Mouse (Mus musculus): ENCODE data around the gene Cryaa. TPM values are rescaled to one million over a fixed set of nuclear protein-coding genes. Genes with fewer than 3 reads are reported as not detected.

The Cryaa gene
- polyA plus RNA-seq, 1 experiment, result not detected

DNA sequence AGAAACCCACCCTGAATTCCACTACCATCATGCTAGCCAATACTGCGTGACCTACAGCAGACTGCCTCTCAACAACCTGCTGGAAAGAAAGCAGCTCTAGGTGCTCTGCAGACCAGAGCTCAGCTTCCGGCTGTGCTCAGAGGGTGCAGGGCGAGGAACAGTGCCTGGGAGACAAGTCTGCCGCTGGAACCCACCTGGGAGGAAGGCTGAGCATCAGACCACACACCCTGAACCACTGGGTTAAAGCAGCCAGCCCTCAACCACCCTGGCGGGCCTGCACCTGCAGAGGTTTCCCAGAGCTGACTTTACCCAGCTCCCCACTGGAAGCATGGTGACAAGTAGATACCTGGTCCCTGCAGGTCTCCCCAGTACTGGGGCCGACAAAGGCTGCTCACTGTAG lies 24.3 kb upstream of the Cryaa start:
- H3K27ac ChIP-seq (replicated peaks; ENCODE audit: low read depth, low read length), result no peak overlapping the region
- H3K4me3 ChIP-seq (ENCODE audit: insufficient read depth, low read depth, low read length), result no peak overlapping the region
- H3K4me1 ChIP-seq (ENCODE audit: control insufficient read depth, insufficient read depth, insufficient read length, low read length), result peaks cover 9% of the 10 kb centered on the region

DNA sequence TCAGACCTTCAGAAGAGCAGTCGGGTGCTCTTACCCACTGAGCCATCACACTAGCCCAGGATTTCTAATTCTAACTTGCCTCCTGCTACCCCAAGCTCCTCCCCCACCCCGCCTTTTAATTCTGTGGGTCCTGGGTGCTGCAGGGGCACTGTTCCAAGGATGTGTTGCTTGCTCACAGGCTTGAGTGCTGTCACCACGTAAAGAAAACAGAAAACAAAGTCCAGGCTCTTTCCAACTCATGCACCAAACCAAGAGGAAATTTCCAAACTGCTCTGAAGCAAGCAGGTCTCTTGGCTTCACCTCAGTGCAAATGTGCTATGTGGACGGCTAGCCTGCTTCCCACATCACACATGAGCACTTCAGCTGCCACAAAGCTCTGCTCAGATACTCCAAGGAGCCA lies 22.2 kb upstream of the Cryaa start:
- H3K4me1 ChIP-seq (ENCODE audit: control insufficient read depth, insufficient read depth, insufficient read length, low read length), result peaks cover 9% of the 10 kb centered on the region
- H3K4me3 ChIP-seq (ENCODE audit: insufficient read depth, low read depth, low read length), result no peak overlapping the region
- no peak overlapping the region; the same call in 1 of the 2 replicates for H3K27ac ChIP-seq (replicated peaks; ENCODE audit: low read depth, low read length)

DNA sequence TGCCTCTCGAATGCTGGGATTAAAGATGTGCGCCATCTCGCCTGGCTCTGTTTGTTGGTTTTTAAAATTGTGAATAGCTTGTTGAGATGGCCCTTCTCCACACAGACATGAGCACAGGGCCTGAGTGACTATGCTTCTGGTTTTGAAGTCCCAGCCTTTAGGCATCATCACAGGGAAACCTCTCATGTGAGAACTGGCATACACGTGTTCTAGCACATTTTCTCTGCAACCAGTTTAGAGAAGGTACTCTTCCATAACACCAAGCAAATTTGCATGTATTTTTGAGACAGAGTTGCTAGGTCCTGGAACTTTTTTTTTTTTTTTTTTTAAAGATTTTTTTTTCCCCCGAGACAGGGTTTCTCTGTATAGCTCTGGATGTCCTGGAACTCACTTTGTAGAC lies 20.9 kb upstream of the Cryaa start:
- Histone ChIP-seq H3K4me3 (ENCODE audit: insufficient read depth, low read depth, low read length) (no peak overlapping the region), H3K4me1 (ENCODE audit: control insufficient read depth, insufficient read depth, insufficient read length, low read length) (peaks cover 9% of the 10 kb centered on the region), H3K27ac (replicated peaks; ENCODE audit: low read depth, low read length) (no peak overlapping the region)

DNA sequence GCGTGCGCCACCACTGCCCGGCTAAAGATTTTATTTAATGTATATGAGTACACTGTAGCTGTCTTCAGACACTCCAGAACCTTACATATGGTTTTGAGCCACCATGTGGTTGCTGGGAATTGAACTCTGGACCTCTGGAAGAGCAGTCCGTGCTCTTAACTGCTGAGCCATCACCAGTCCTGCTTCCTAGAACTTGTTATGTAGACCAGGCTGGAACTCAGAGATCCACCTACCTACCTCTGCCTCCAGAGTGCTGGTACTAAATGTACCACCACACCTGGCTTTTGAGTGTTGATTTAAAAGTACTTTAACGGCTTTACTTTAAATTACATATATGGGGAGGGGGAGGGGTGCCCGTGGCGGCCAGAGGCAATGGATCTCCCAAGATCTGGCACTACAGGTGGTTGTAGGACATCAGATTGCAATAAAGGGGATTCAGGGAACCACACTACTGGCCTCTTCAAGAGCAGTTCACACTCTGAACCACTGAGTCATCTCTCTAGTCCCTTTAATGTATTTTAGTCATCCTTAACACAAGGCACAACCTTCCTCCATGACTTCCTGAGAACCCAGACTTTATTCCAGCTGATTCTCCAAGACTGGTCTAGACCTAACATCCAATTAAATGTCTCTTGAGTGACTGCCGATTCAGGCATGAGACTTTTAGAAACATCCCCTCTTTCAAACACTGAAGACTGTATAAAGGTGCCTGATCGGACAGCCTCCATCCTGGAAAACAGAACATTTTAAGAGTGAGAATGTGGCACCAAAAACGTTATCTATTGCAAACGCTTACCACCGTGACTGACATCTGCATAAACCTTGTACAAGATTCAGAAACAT lies 20.2 kb upstream of the Cryaa start:
- H3K4me3 ChIP-seq (ENCODE audit: insufficient read depth, low read depth, low read length), result peak overlapping the region; percentile 90
- peaks cover 9% of the 10 kb centered on the region for H3K4me1 ChIP-seq (ENCODE audit: control insufficient read depth, insufficient read depth, insufficient read length, low read length)
- 0 out of 2 replicates have a peak overlapping the region, but pooled peaks have one; percentile 91 for H3K27ac ChIP-seq (replicated peaks; ENCODE audit: low read depth, low read length)

DNA sequence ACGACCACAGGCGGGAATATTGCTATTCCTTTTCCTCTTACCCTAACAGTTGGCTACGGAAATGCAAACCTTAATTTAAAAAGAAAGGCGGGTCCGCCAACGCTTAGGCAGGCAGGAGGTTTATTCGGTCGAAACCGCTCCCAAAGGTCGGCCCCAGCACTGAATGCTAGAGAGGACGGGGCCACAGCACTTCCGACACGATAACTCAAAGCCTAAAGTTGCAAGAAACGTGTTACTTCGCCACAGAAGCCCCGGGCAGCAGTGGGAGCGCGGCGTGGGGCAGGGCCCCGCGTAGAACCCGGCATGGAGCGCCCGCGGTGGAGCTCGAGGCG lies 19.5 kb upstream of the Cryaa start:
- Histone ChIP-seq H3K4me1 (ENCODE audit: control insufficient read depth, insufficient read depth, insufficient read length, low read length) (peaks cover 9% of the 10 kb centered on the region), H3K27ac (replicated peaks; ENCODE audit: low read depth, low read length) (peak overlapping the region; percentile 91), H3K4me3 (ENCODE audit: insufficient read depth, low read depth, low read length) (peak overlapping the region; percentile 90)

DNA sequence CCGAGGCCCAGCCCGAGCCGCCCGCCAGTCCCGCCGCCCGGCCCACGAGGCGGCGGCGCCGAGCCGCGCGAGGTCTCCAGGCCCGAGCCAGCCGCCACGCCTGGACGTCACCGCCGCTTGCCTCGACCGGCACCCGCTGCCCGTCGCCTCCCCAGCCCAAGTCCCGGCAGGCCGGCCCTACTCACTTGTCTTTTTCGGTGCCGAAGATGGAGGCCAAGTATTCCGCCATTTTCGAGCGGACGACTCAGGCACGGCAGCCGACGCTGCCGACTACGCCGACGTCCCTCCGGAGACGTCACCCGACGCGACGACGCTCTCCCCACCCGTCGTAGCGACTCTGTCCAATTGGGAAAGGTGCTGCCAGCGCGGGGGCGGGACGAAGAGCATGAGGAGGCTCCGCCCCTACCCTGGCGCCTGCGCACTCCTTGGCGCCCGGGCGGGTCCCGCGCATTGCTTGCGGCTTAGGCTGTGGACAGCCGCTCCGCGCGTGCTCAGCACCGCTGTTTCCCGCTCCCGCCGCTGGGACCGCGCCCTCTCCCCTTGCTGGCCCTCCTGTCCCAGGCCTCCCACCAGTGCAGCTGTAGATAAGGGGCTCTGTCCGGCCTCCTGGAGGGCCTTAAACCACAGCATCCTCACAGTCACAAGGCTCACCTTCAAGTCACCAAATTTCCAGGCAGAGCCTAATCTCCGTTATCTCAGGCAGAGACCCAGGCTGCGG lies 19.0 kb upstream of the Cryaa start, which contains the start of gene U2af1:
TSS of gene U2af1 (minus strand) at position 425 of the 718 bp plus-strand sequence.
- H3K4me3 ChIP-seq (ENCODE audit: insufficient read depth, low read depth, low read length), result peak within 1 kb of the TSS; percentile 90
- peak within 1 kb of the TSS; percentile 91 for H3K27ac ChIP-seq (replicated peaks; ENCODE audit: low read depth, low read length)
- H3K4me1 ChIP-seq (ENCODE audit: control insufficient read depth, insufficient read depth, insufficient read length, low read length), result peaks cover 9% of the 10 kb centered on the region

DNA sequence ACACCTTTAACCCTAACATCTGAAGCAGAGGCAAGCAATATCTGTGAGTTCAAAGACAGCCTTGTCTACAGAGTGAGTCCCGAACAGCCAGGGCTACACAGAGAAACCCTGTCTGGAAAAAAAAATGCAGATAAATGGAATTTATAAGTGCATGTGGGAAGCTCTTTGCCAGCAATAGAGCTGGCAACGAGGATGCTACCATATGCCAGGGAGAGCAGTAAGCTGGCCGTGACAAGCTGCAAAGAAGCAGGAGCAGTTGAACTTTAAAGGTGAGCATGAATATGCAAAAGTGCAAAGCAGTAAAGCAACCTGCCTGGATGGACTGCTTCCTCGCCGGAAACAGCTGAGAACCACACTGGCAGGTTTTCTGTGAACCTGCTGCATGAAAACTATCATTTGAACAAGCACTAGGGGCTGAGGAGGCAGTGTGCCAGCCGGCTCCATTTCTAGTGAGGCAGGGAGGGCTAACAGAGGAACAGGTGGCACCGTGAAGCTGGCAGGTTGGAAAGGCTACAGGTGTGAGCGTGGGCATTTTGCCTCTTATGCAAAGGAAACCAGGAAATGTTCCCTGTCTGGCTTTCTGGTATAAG lies 16.9 kb upstream of the Cryaa start:
- peaks cover 7% of the 10 kb centered on the region for H3K4me1 ChIP-seq (ENCODE audit: control insufficient read depth, insufficient read depth, insufficient read length, low read length)
- H3K4me3 ChIP-seq (ENCODE audit: insufficient read depth, low read depth, low read length), result no peak overlapping the region
- H3K27ac ChIP-seq (replicated peaks; ENCODE audit: low read depth, low read length), result no peak overlapping the region

DNA sequence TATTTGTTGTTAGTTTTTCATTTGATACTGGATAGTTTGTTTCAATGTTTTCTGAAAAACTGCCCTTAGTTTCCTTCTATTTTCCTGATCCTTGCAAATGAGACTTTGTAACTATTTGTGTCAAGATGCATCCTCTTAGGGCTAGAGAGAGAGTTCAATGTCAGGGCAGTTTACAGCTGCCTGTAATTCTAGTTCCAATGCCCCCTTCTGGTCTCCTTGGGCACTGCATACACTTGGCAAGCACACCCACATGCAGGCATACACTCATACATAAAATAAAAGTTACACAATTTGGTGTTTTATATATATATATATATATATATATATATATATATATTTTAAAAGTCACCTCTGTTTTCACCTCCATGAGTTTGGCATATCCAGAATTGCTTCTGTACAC lies 14.8 kb upstream of the Cryaa start:
- Histone ChIP-seq H3K4me3 (ENCODE audit: insufficient read depth, low read depth, low read length) (no peak overlapping the region), H3K4me1 (ENCODE audit: control insufficient read depth, insufficient read depth, insufficient read length, low read length) (no peaks in the 10 kb centered on the region), H3K27ac (replicated peaks; ENCODE audit: low read depth, low read length) (no peak overlapping the region)

DNA sequence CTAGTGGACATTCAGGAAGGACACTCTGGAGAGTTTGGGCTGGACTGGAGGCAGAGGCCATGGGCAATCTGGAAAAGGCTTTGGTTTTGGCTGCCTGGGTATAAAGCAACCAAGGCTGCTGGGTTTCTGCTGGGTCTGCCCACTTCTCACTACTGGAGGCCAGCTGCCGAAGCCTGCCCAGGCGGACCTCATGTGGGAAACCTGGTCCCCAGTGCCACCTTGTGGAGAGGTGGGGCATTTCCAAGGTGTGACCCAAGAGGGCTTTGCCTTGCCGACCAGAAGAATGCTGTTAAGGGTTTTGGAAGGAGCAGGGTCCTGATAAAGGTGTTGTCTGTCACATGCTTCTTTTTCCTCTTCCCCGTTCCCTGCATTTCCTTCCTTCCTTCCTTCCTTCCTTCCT lies 12.8 kb upstream of the Cryaa start:
- Histone ChIP-seq H3K4me3 (ENCODE audit: insufficient read depth, low read depth, low read length) (no peak overlapping the region), H3K4me1 (ENCODE audit: control insufficient read depth, insufficient read depth, insufficient read length, low read length) (no peaks in the 10 kb centered on the region), H3K27ac (replicated peaks; ENCODE audit: low read depth, low read length) (no peak overlapping the region)

DNA sequence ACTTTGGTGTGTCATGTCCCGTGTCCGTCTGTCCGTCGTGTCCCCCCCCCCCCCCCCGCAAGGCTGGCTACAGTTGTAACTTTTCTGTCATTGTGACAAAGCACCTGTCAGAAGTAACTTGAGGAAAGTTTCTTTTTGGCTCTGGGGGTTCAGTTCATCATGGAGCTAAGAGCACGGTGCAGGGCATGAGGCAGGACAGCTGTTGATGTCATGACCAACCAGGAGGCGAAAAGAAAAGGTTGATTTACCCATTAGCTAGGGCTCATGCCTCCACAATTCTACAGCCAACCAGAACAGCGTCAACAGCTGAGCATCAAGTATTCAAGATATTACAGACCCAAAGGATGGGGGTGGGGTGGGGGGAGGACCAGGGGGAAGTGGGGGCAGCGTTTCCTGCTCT lies 9.3 kb upstream of the Cryaa start:
- Histone ChIP-seq H3K27ac (replicated peaks; ENCODE audit: low read depth, low read length) (no peak overlapping the region), H3K4me3 (ENCODE audit: insufficient read depth, low read depth, low read length) (no peak overlapping the region), H3K4me1 (ENCODE audit: control insufficient read depth, insufficient read depth, insufficient read length, low read length) (no peaks in the 10 kb centered on the region)

DNA sequence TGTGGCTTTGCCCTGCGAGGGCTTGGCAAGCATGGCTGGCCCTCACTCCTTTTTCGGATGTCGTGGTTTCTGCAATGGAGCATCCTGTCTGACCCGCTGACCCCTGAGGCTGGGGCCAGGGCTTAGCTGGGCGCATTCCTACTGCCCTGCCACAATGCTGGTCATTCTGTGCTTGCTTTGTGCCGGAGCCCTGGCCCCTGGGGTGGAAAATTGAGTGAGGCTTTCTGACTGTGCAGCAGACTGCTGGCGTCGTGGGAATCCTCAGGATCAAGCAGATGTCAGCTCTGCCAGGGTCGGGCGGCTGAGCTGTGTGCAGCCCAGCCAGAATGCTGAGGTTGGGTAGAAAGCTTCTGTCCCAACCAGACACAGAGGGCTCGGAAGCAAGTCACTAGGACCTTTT lies 7.4 kb upstream of the Cryaa start:
- Histone ChIP-seq H3K27ac (replicated peaks; ENCODE audit: low read depth, low read length) (no peak overlapping the region), H3K4me1 (ENCODE audit: control insufficient read depth, insufficient read depth, insufficient read length, low read length) (no peaks in the 10 kb centered on the region), H3K4me3 (ENCODE audit: insufficient read depth, low read depth, low read length) (no peak overlapping the region)

DNA sequence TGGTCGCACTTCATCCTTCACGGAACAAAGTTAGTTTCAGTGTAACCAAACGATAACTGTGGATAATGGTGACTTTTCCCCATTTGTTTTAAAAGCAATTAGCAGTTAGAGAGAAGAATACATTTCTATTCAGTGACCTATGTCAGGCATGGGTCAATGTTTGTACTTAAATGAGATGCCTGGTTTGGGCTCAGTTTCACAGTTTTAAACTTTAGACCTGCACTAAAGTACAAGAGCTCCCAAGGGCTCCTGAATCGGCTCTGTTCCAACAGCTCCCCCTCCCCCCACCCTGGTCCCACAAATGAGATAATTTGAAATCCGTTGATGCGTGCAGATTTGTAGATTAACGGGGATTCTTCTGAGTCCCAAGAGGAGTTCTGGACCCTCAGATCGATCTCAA lies 5.9 kb upstream of the Cryaa start:
- Histone ChIP-seq H3K4me1 (ENCODE audit: control insufficient read depth, insufficient read depth, insufficient read length, low read length) (no peaks in the 10 kb centered on the region), H3K27ac (replicated peaks; ENCODE audit: low read depth, low read length) (no peak overlapping the region), H3K4me3 (ENCODE audit: insufficient read depth, low read depth, low read length) (no peak overlapping the region)

DNA sequence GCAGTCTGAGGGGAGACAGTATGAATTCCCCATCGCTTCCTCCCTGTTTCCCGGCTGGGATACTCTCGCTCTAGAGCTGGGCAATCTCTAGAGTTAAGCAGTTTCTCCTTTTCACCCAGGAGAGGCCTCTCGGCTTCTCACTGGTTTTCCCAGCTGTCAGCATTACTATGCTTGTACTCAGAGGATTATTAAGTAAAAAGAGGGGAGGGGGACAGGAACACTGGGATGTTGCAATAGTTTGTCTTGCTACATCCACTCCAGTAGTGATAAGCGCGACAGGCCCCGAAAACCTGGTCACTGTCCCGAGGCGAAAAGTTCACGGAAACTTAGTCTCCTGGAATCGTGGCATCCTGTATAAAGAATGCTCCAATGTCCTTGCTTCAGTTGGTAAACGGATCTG lies 5.3 kb upstream of the Cryaa start:
- Histone ChIP-seq H3K27ac (replicated peaks; ENCODE audit: low read depth, low read length) (no peak overlapping the region), H3K4me3 (ENCODE audit: insufficient read depth, low read depth, low read length) (no peak overlapping the region), H3K4me1 (ENCODE audit: control insufficient read depth, insufficient read depth, insufficient read length, low read length) (no peaks in the 10 kb centered on the region)

DNA sequence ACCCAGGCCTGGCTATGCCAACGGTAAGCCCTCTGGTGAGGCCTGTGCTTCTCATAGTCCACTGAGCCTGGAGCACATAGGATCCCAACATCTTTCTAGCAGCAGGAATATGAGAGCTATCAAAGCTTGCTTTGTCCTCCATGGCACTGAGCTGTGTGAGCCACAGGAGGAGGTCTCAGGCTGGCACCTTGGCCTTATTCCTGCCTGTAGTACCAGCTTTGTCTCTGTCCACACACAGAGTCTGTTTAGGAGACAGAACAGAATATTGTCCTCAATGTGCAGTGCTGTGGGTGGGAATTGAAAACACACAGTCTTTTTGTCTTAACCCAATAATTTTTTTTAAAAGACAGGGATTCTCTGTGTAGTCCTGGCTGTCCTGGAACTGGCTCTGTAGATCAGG lies 3.2 kb upstream of the Cryaa start:
- no peak overlapping the region for H3K27ac ChIP-seq (replicated peaks; ENCODE audit: low read depth, low read length)
- H3K4me3 ChIP-seq (ENCODE audit: insufficient read depth, low read depth, low read length), result no peak overlapping the region
- no peaks in the 10 kb centered on the region for H3K4me1 ChIP-seq (ENCODE audit: control insufficient read depth, insufficient read depth, insufficient read length, low read length)

DNA sequence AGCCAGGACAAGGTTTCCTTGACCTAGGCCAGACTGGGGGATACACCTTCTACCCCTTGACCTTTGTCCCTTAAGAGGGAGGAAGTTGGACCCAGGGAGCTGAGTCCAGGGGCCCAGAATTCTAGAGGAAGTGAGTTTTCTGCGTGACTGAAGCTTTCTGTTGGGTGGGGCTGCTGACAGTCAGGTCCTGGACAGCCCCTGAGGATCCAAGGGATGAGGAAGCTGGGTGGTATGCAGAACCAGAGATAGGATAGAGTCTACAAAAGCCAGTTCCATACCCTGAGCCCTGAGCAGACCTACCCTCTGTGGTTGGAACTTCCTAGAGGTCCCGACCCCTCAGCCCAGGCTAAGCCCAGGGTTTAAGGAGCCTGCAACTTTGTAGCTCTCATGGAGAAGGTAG lies 2.8 kb downstream of the Cryaa start:
- H3K27ac ChIP-seq (replicated peaks; ENCODE audit: low read depth, low read length), result no peak overlapping the region
- no peaks in the 10 kb centered on the region for H3K4me1 ChIP-seq (ENCODE audit: control insufficient read depth, insufficient read depth, insufficient read length, low read length)
- H3K4me3 ChIP-seq (ENCODE audit: insufficient read depth, low read depth, low read length), result no peak overlapping the region
